Mouse (Mus musculus): ENCODE data around the gene Galnt12.

Gene Galnt12

DNA sequence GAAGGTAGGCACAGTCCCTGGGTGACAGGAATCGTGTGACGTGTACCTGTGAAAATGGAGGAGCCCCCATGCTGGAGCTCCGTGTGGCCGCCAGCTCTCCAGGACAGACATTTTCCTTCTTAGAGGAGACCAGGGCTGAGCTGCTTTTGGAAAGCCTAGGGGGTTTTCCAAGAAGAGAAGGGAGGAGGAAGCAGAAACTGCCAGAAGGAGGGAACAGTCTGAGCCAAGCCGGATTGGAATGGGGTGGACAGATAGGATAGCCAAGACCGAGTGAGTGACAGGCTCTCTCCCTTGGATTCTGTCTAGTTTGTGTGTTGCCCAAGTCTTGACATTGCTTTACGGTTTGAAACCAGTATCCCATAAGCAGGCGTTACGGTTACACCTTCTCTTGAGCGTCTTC lies 11.9 kb downstream of the Galnt12 start:
- no peak for DNase-seq

GRCm38 (mm10) chr4:47111885-47112284 lies 20.2 kb downstream of the Galnt12 start:
- no peak for DNase-seq

GRCm38 (mm10) chr4:47112560-47112959 lies 20.9 kb downstream of the Galnt12 start:
- no peak for DNase-seq

- DNase-seq: no peak
These were observed 30.5 kb downstream of the Galnt12 start for GRCm38 (mm10) chr4:47122051-47122706.

GRCm38 (mm10) chr4:47124140-47124711 lies 32.5 kb downstream of the Galnt12 start:
- DNase-seq: no peak

- DNase-seq: no peak
These were observed 36.8 kb downstream of the Galnt12 start for GRCm38 (mm10) chr4:47128515-47128914.

- no peak for DNase-seq
These were observed 37.9 kb downstream of the Galnt12 start for GRCm38 (mm10) chr4:47129572-47129971.

DNA sequence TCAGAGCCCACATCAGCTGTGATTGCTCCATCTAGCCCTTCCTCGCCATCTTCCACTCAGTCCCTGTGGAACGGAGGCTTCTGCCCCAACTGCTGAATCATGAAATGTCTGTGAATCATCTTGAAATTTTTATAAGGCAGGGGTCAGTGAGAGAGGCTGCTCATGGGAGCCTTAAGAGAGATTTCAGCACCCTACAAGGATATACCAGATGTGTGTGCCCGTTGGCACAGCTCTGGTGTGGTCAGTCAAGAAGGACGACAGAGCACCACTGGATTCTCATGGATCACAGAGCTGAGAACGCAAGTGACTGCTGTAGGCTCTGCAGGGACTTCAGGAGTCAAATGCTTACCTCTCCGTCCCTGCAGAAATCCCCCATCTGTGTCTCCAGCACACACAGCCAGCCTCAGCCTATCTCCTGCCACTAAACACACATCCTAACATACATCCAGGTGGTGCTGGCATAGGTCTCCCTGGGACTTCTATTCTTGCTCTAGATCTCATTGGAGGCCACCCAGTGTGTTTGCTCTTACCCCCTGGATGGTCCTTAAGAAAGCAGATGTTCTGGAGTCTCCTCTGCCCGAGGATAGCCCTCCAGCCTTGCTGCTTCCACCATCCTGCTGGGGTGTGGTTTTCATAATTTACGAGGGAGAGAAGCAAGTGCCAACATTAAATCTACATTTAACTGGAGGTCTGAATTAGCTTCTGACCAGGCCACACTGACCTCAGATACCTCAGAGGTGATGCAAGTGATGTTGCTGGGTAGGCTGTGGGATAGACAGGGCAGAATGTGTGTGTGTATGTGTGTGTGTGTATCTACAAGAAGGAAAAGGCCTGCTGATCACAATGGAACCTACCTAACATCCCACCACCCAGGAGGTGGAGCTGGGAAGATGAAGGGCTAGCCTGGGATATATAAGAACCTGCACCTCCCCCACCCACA lies 38.7 kb downstream of the Galnt12 start:
- DNase-seq: no peak

DNA sequence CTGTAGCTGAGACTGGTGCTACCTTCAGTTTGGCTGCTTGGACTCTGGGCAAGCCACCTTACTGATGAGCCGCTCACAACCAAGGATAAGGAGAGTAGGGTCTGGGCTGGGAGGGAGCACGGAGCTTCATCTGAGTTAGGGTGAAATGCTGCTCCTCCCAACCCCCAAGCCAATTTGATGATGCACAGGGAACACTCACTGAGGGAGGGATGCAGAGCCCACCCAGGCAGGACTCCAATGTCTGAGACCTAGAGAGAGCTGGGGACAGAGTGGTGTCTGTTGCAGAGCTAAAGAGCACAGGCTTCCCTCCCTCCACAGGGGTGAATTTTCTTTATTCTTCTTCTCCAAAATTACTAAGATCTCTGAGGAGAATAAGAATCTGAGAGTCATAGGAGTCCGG lies 40.2 kb downstream of the Galnt12 start:
- no peak for DNase-seq

GRCm38 (mm10) chr4:47132413-47132812 lies 40.7 kb downstream of the Galnt12 start:
- DNase-seq: no peak

GRCm38 (mm10) chr4:47136699-47137101 lies 45.0 kb downstream of the Galnt12 start:
- no peak for DNase-seq

- no peak for DNase-seq
These were observed 45.8 kb downstream of the Galnt12 start for GRCm38 (mm10) chr4:47137479-47137878.

- no peak for DNase-seq
These were observed 46.7 kb downstream of the Galnt12 start for GRCm38 (mm10) chr4:47138411-47138810.

GRCm38 (mm10) chr4:47138967-47139777 lies 47.5 kb downstream of the Galnt12 start:
- DNase-seq: no peak

DNA sequence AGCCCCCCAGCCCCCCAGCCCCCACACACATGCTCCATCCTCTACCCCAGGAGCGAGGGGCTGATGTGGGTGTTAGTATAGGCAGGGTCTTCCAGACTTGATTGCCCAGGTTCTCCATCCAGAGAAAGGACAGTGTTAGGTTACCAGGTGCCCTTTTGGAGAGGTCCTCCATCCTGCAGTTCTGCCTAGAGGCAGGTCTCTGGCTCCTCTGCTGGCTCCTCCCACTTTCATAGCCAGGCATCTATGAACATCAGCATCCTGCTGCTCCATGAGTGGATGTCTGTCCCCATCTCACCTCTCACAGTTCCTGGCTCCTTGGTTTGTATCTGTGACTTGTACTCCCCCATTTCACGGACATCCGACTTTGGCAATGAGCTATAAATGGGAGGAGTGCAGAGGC lies 48.6 kb downstream of the Galnt12 start:
- no peak for DNase-seq

- no peak for DNase-seq
These were observed 49.9 kb downstream of the Galnt12 start for GRCm38 (mm10) chr4:47141444-47142154.

DNA sequence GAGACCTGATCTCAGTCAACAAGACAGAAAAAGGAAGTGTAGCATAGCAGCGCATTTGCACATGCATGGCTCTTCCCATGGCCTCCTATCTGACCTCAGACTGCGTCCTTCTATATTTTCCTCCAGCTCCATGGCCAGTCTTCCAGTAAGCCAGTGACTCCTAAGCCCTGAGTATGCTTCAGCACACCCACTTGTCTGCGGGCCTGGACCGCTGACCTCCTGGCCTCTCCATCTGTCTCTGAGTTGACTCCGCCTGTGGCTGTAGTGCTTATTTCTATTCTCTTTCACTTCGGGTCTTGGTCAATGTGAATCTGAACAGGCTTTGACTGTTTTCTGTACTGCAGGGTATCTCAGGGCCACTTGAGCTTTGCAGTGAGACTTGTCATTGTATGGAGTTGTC lies 52.1 kb downstream of the Galnt12 start:
- no peak for DNase-seq

GRCm38 (mm10) chr4:47145341-47145740 lies 53.6 kb downstream of the Galnt12 start:
- no peak for DNase-seq

DNA sequence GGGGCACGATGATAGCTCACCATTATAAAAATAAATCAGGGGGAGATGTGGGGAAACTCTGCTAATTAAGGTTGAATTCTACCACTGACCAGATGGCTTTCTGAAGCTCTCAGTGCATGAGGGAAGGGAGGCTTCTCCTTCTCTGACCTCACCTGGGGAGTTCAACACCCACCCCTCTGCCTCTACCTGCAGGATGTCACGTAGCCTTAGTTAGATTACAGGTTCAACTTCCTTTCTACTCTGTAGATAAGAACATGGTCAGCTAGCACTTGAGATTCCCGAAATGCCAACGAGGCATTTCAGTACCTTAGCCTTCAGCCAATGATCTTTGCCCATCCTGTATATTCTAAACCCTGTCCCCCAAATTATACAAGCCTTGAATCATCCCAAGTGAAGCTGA lies 54.9 kb downstream of the Galnt12 start:
- DNase-seq: no peak

- DNase-seq: no peak
These were observed 58.3 kb downstream of the Galnt12 start for GRCm38 (mm10) chr4:47149963-47150362.

GRCm38 (mm10) chr4:47150806-47151205 lies 59.1 kb downstream of the Galnt12 start:
- no peak for DNase-seq

DNA sequence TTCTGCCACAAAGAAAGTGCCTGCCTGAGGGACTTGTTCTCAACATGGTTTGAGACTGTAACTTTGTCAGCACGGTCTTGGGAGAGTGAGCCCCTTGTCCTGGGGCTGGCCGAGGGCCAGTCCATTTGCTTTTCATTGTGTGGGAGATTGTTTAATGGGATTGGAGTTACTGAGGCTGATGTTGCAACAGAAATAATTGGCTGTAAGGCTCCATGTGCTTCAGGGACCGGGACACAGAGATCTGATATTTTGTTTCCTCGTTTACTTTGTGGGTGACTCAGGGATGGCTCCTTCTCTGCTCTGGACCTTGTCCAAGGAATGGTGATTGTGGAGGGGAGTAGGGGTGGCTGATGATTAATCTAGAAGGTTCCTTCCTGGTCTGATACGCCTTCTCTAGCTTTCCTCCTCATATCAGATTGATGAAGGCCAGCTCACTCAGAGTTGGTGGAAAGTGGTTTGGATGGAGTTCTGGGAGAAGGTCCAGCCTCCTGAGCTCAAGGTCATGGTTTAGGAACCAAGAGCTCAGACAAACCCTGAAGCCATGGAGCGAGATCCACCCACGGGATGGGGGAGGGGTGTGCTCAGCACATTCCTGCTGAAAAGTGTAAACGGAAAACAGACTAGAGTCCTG lies 60.0 kb downstream of the Galnt12 start:
- no peak for DNase-seq
